Mouse (Mus musculus): Measurements from ENCODE around the gene Cep135. TPM values are rescaled to one million over a fixed set of nuclear protein-coding genes. Genes with fewer than 3 reads are reported as not detected.

Cep135 gene
- polyA plus RNA-seq, 1 experiment from 2014 or later = 3.6 TPM

- Histone ChIP-seq H3K9me3 (no peaks in the 10 kb centered on the region), H3K4me3 (no peak overlapping the region), H3K27ac (replicated peaks) (no peak overlapping the region), H3K4me1 (replicated peaks) (peaks cover 28% of the 10 kb centered on the region), H3K9ac (no peak overlapping the region), H3K27me3 (no peaks in the 10 kb centered on the region), H3K4me2 (no peak overlapping the region), H3K36me3 (no peaks in the 10 kb centered on the region)
- no peak for ATAC-seq (ENCODE audit: low read depth)
- 55% methylated on average over 5 of the region's 5 CpGs for WGBS
Observed at GRCm38 (mm10) chr5:76691251-76691650, 102.8 kb downstream of the Cep135 start.

DNA sequence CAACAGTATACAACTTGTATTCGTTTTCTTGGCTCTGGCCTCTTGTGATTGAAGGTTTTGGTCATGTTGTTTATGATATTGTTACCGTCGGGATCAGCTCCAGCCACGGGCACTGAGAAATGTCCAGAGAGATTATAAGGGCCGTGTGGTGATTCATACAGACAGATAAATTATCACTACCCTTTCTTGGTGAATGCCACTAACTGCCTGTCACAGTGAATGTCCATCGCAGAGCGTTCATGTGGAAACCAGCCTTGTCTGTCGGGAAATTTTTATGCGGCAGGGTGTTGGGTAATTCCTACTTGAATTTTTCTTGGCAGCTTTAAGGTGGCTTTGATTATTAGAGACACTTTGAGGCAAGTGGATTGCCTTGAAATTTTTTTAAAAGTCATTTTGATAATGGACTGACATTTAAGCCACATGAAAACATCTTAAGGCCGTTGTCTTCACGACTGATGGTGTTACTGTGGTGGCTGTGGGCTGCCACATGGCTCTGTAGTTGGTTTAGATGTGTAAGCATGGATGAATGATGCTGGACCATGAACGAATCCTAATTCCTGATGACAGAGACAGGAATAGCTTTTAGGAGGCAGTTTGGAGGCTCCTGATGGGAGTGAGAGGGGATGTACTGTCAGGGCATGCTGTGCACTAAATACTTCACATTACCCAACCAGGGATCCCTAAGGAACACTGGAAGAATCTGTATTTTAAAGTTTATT, 103.4 kb downstream of the Cep135 start:
- Histone ChIP-seq H3K4me2 (no peak overlapping the region), H3K4me1 (replicated peaks) (peaks cover 25% of the 10 kb centered on the region), H3K9ac (no peak overlapping the region), H3K9me3 (no peaks in the 10 kb centered on the region), H3K36me3 (no peaks in the 10 kb centered on the region), H3K4me3 (no peak overlapping the region), H3K27ac (replicated peaks) (0 out of 2 replicates have a peak overlapping the region, but pooled peaks have one; percentile 10), H3K27me3 (no peaks in the 10 kb centered on the region)
- WGBS = 56% methylated on average over 12 of the region's 12 CpGs
- ATAC-seq (ENCODE audit: low read depth) = no peak

Other genes with a start within 250 kb of the Cep135 start
- gene Nmu, start 224.9 kb upstream of the Cep135 start, polyA plus RNA-seq (2015; fragmentation: Nextera tagmentation; extraction: Ambion mirVana) = 1.5 TPM in 2 replicates
- gene Gm7271, start 104.7 kb upstream of the Cep135 start, polyA plus RNA-seq (2015; fragmentation: Nextera tagmentation; extraction: Ambion mirVana) = 11.6 and 15.5 TPM in 2 replicates
- gene Exoc1, start 59.4 kb upstream of the Cep135 start, polyA plus RNA-seq (2015; fragmentation: Nextera tagmentation; extraction: Ambion mirVana) = 53.2 and 56.7 TPM in 2 replicates
- 58.5 and 62.3 TPM in 2 replicates for gene C530008M17Rik, start 67.8 kb downstream of the Cep135 start, polyA plus RNA-seq (2015; fragmentation: Nextera tagmentation; extraction: Ambion mirVana)